In genomic region chr13:119631482-119632155, GRCm38 (mm10) we compare ENCODE assay signal across 9 mouse cellular contexts. TPM values are rescaled to one million over a fixed set of nuclear protein-coding genes. Genes with fewer than 3 reads are reported as not detected.
A peak's percentile ranks its signal among the peaks of the same experiment; 100 is the strongest.
DNase-seq lines count a peak whose midpoint lies in the region; ATAC-seq lines count a peak whose summit lies in the region.
"Had no signal": no experiment of that assay in that cellular context is flagged by ENCODE, and none has a peak within 500 bp of the region (broad histone marks: within the 10 kb centered on the region; RNA-seq: fewer than 3 reads in every experiment).

No protein-coding gene starts in this region.

- peak; percentile 88 for DNase-seq in WW6 (ENCODE audit: low read depth, low spot score)
- DNase-seq in cerebellum, postnatal 25 days: peak; percentile 88 to 94
- DNase-seq in frontal cortex, postnatal 14 days (ENCODE audit: low spot score in 2 of 2): peak; percentile 68 to 73
- DNase-seq in layer of hippocampus, postnatal 10 days (ENCODE audit: low spot score in 2 of 2): peak; percentile 82 to 86
- peak; percentile 43 for DNase-seq in ovary, postnatal 10 days (ENCODE audit: low spot score)
- DNase-seq in thymus, postnatal 10 days (ENCODE audit: low spot score in 2 of 2): peak; percentile 72 to 79

- no peaks in the 10 kb centered on the region for H3K9me3 ChIP-seq in hindbrain, embryonic 12.5 days (replicated peaks)
- H3K9me3 ChIP-seq in lung, embryonic 16.5 days (ENCODE audit: control insufficient read depth, low read length): no peaks in the 10 kb centered on the region

- peak; percentile 93 for ATAC-seq in hindbrain, embryonic 12.5 days (ENCODE audit: low FRiP score)
- peak; percentile 98 for ATAC-seq in lung, embryonic 16.5 days (ENCODE audit: low read depth)

- no peak overlapping the region for H3K27ac ChIP-seq in hindbrain, embryonic 12.5 days
- no peak overlapping the region for H3K27ac ChIP-seq in lung, embryonic 16.5 days (ENCODE audit: low read length)
- H3K27ac ChIP-seq: macrophage had no signal

- 7% methylated on average over 25 of the region's 33 CpGs for WGBS in hindbrain, embryonic 12.5 days
- WGBS in lung, embryonic 16.5 days: 6% methylated on average over 27 of the region's 33 CpGs

- H3K9ac ChIP-seq in hindbrain, embryonic 12.5 days: peak overlapping the region; percentile 49
- H3K9ac ChIP-seq in lung, embryonic 16.5 days (ENCODE audit: low read length): peak overlapping the region; percentile 54

- peak overlapping the region; percentile 50 for H3K4me3 ChIP-seq in hindbrain, embryonic 12.5 days
- H3K4me3 ChIP-seq in lung, embryonic 16.5 days (ENCODE audit: low read length): peak overlapping the region; percentile 57

- H3K36me3 ChIP-seq in hindbrain, embryonic 12.5 days: no peaks in the 10 kb centered on the region
- H3K36me3 ChIP-seq in lung, embryonic 16.5 days (ENCODE audit: control insufficient read depth, insufficient read depth, low read length): no peaks in the 10 kb centered on the region

- H3K4me1 ChIP-seq in hindbrain, embryonic 12.5 days: no peaks in the 10 kb centered on the region
- no peaks in the 10 kb centered on the region for H3K4me1 ChIP-seq in lung, embryonic 16.5 days (replicated peaks; ENCODE audit: control insufficient read depth, insufficient read depth, low read length)

- H3K4me2 ChIP-seq in hindbrain, embryonic 12.5 days (replicated peaks): peak overlapping the region; percentile 57
- H3K4me2 ChIP-seq in lung, embryonic 16.5 days (ENCODE audit: low read depth, low read length): peak overlapping the region; percentile 70

- no peaks in the 10 kb centered on the region for H3K27me3 ChIP-seq in hindbrain, embryonic 12.5 days
- no peaks in the 10 kb centered on the region for H3K27me3 ChIP-seq in lung, embryonic 16.5 days (ENCODE audit: control insufficient read depth, insufficient read depth, low read depth, low read length)

RNA-seq across cellular contexts. Expression of gene Ccl28, which starts 8.0 kb away (rescaled TPM):
- 0.19 and 0.25 TPM in 2 replicates for polyA plus RNA-seq in hindbrain, embryonic 12.5 days (2016; fragmentation: Nextera tagmentation; extraction: Ambion mirVana)
- total RNA-seq in layer of hippocampus, postnatal 10 days (2021): 1 to 10 TPM; 1.8 to 2.5 TPM
- polyA plus RNA-seq in lung, embryonic 16.5 days (2015; fragmentation: Nextera tagmentation; extraction: Ambion mirVana): 0.06 and 0.23 TPM in 2 replicates
- polyA plus RNA-seq: macrophage had no signal

RNA-seq across cellular contexts. Expression of gene Hmgcs1, which starts 58.6 kb away (rescaled TPM):
- 415 and 465 TPM in 2 replicates for polyA plus RNA-seq in hindbrain, embryonic 12.5 days (2016; fragmentation: Nextera tagmentation; extraction: Ambion mirVana)
- total RNA-seq in layer of hippocampus, postnatal 10 days (2021): 100 to 1,000 TPM; 630 to 638 TPM
- 89.4 and 99.0 TPM in 2 replicates for polyA plus RNA-seq in lung, embryonic 16.5 days (2015; fragmentation: Nextera tagmentation; extraction: Ambion mirVana)
